ENCODE assay signal across 8 mouse cellular contexts in the genomic region with DNA sequence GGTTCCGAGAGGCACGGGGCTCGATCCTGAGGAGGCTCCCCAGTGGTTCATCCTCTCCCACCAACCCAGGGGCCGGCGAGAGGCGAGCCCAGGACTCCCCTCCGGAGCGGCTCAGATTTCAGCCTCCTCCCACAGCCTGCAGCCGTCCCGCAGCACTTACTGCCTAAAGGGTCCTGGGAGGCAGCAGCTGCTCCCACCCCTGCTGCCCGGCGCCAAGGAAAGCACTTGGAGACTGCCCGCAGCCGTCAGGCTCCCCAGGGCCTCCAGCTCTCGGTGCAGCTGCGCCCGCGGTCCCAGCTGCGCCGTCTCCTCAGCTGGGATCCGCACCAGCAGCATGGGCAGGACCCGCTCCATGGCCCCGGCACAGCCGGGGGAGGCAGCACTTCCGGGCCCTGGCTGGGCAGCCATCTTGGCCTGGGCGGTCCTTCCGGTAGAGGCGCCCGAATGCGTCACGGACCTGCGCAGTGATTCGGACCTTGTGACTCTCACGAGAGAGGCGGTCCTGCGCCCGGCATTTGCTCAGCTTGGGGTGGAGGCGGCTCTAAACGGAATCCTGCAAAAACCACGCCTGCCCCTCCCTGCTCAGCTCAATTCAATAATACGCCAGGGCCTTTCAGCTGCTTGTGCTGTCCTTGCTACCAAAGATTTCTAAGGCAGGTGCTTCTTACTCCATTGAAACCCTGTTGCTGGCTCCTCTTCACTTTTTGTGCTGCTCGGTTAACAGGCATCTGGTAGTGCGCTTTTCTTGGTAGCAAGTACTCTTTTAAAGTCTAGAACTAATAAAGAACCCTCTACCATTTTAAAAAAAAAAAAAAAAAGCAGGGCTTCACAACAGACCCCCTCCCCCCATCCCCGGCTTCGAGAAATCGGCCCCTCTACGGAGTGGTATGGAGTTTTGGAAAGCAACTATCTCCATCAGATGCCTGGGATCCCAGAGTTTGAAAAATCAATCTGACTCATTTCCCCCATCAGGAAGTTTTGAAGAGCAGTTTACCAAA. TPM values are rescaled to one million over a fixed set of nuclear protein-coding genes. Genes with fewer than 3 reads are reported as not detected.
A peak's percentile ranks its signal among the peaks of the same experiment; 100 is the strongest.
DNase-seq lines count a peak whose midpoint lies in the region; ATAC-seq lines count a peak whose summit lies in the region.

Gene Spg11, minus strand, starts transcription at position 426 of the 998 bp plus-strand sequence.

- no peaks in the 10 kb centered on the region for H3K27me3 ChIP-seq in forebrain, embryonic 14.5 days (replicated peaks; ENCODE audit: control insufficient read depth, insufficient read depth, low read length)
- H3K27me3 ChIP-seq in neural tube, embryonic 15.5 days (replicated peaks): no peaks in the 10 kb centered on the region

- ATAC-seq in forebrain, embryonic 14.5 days: peak; percentile 100
- ATAC-seq in neural tube, embryonic 15.5 days (ENCODE audit: low FRiP score): peak; percentile 100

- no peaks in the 10 kb centered on the region for H3K9me3 ChIP-seq in forebrain, embryonic 14.5 days (replicated peaks; ENCODE audit: control insufficient read depth, low read length)
- H3K9me3 ChIP-seq in neural tube, embryonic 15.5 days (replicated peaks): no peaks in the 10 kb centered on the region

- H3K4me2 ChIP-seq in forebrain, embryonic 14.5 days (ENCODE audit: low read length): peak within 1 kb of the TSS; percentile 61
- H3K4me2 ChIP-seq in neural tube, embryonic 15.5 days: peak within 1 kb of the TSS; percentile 65

- under 1% methylated on average over 47 of the region's 47 CpGs for WGBS in forebrain, embryonic 14.5 days
- under 1% methylated on average over 47 of the region's 47 CpGs for WGBS in neural tube, embryonic 15.5 days

- peak within 1 kb of the TSS; percentile 87 for H3K4me3 ChIP-seq in forebrain, embryonic 14.5 days (ENCODE audit: low read depth, low read length)
- peak within 1 kb of the TSS; percentile 81 for H3K4me3 ChIP-seq in neural tube, embryonic 15.5 days (replicated peaks)

- H3K36me3 ChIP-seq in forebrain, embryonic 14.5 days (ENCODE audit: control insufficient read depth, insufficient read depth, low read length): peaks cover 7% of the 10 kb centered on the region
- H3K36me3 ChIP-seq in neural tube, embryonic 15.5 days: peaks cover 9% of the 10 kb centered on the region

- peak within 1 kb of the TSS; percentile 93 for H3K9ac ChIP-seq in forebrain, embryonic 14.5 days (ENCODE audit: low read length)
- H3K9ac ChIP-seq in neural tube, embryonic 15.5 days (replicated peaks): peak within 1 kb of the TSS; percentile 94

- DNase-seq in ES-CJ7 (ENCODE audit: low read depth, low spot score): peak; percentile 98
- peak; percentile 96 for DNase-seq in cerebellum, adult 11 months
- peak; percentile 99 for DNase-seq in forebrain, embryonic 14.5 days (ENCODE audit: low spot score)
- DNase-seq in heart, postnatal 14 days: peak; percentile 97 to 98
- DNase-seq in layer of hippocampus, adult 11-12 months (ENCODE audit: low spot score): peak; percentile 98
- peak; percentile 98 for DNase-seq in lung, adult 18-20 months
- DNase-seq in testis, postnatal 14 days (ENCODE audit: low spot score): peak; percentile 96

- intact Hi-C loops in heart, postnatal 14 days (cut with DNase I): loop anchor here (2.0 kb wide), 1 partner anchor 29 kb away; the partner anchor contains the start of gene B2m

- H3K4me1 ChIP-seq in forebrain, embryonic 14.5 days (ENCODE audit: control insufficient read depth, insufficient read depth, low read length): no peaks in the 10 kb centered on the region; the same call in 1 of the 2 replicates
- H3K4me1 ChIP-seq in neural tube, embryonic 15.5 days: peaks cover 16% of the 10 kb centered on the region

- H3K27ac ChIP-seq in forebrain, embryonic 14.5 days (ENCODE audit: low read depth, low read length): peak within 1 kb of the TSS; percentile 94
- H3K27ac ChIP-seq in neural tube, embryonic 15.5 days (replicated peaks): peak within 1 kb of the TSS; percentile 97

RNA-seq across cellular contexts. Expression of gene Spg11, which starts in this region (rescaled TPM):
- polyA plus RNA-seq in forebrain, embryonic 14.5 days (2014; fragmentation: Nextera tagmentation; extraction: Ambion mirVana): 8.2 and 9.6 TPM in 2 replicates
- total RNA-seq in heart, postnatal 14 days (2021): 10 to 100 TPM in 1 of 2 experiments, 1 to 10 TPM in 1; 9.8 to 11.4 TPM
- polyA plus RNA-seq in neural tube, embryonic 15.5 days (2015; fragmentation: Nextera tagmentation; extraction: Ambion mirVana): 5.8 and 6.6 TPM in 2 replicates

Comparison
In these comparisons a context has a peak if more than half of its experiments do, and no peak if none do; other contexts are left out.
1. Peak in every context shown above with its lines: DNase-seq, ATAC-seq, H3K4me3 ChIP-seq and H3K27ac ChIP-seq.